Comparison of ENCODE assay signal across 26 mouse cellular contexts in genomic region chr10:41674362-41674761, GRCm38 (mm10).
"Had no signal": no experiment of that assay in that cellular context is flagged by ENCODE, and none has a peak within 500 bp of the region (broad histone marks: within the 10 kb centered on the region; RNA-seq: fewer than 3 reads in every experiment).

No protein-coding gene starts in this region.

- H3K9ac ChIP-seq: heart, embryonic 13.5 days; heart, embryonic 15.5 days; hindbrain, embryonic 12.5 days; hindbrain, embryonic 14.5 days; intestine, embryonic 15.5 days; limb, embryonic 13.5 days; limb, embryonic 15.5 days; liver, embryonic 12.5 days had no signal

- H3K4me3 ChIP-seq: heart, adult 2 months; heart, embryonic 13.5 days; heart, embryonic 15.5 days; hindbrain, embryonic 10.5 days; hindbrain, embryonic 12.5 days; intestine, embryonic 15.5 days; limb, embryonic 13.5 days; limb, embryonic 15.5 days; liver, embryonic 12.5 days had no signal

- H3K4me2 ChIP-seq: heart, embryonic 11.5 days; heart, embryonic 13.5 days; heart, embryonic 15.5 days; hindbrain, embryonic 12.5 days; hindbrain, embryonic 14.5 days; intestine, embryonic 15.5 days; limb, embryonic 13.5 days; limb, embryonic 15.5 days; liver, embryonic 12.5 days had no signal

- H3K9me3 ChIP-seq: heart, embryonic 13.5 days; heart, embryonic 15.5 days; hindbrain, embryonic 10.5 days; hindbrain, embryonic 12.5 days; intestine, embryonic 15.5 days; limb, embryonic 13.5 days; limb, embryonic 15.5 days; liver, embryonic 12.5 days had no signal

- H3K36me3 ChIP-seq: heart, embryonic 13.5 days; heart, embryonic 15.5 days; hindbrain, embryonic 10.5 days; hindbrain, embryonic 12.5 days; intestine, embryonic 15.5 days; limb, embryonic 13.5 days; limb, embryonic 15.5 days; liver, embryonic 12.5 days had no signal

- H3K27me3 ChIP-seq: heart, embryonic 13.5 days; heart, embryonic 15.5 days; hindbrain, embryonic 12.5 days; intestine, embryonic 15.5 days; limb, embryonic 13.5 days; limb, embryonic 15.5 days; liver, embryonic 12.5 days had no signal

- DNase-seq: gastrocnemius, postnatal 14 days; gastrocnemius, postnatal 36 days; heart, adult 2 months; heart, postnatal 14 days; heart, postnatal 36 days; kidney, adult 18-20 months; kidney, adult 8-10 months; kidney, postnatal 14 days; kidney, postnatal 36 days; layer of hippocampus, adult 9-11 months; layer of hippocampus, postnatal 36 days; left cerebral cortex, postnatal 4 days had no signal

- ATAC-seq: hindbrain, embryonic 16.5 days; inflammation-experienced regulatory T-cells, adult 6 months; intestine, embryonic 15.5 days; intestine, postnatal 0 days; liver, embryonic 12.5 days had no signal

- H3K27ac ChIP-seq: heart, adult 2 months; heart, embryonic 13.5 days; heart, embryonic 15.5 days; hindbrain, embryonic 10.5 days; hindbrain, embryonic 12.5 days; hindbrain, embryonic 14.5 days; intestine, embryonic 15.5 days; kidney, postnatal 0 days; limb, embryonic 13.5 days; limb, embryonic 15.5 days; liver, embryonic 12.5 days had no signal
